ENCODE assay signal across 8 mouse cellular contexts in the genomic region with DNA sequence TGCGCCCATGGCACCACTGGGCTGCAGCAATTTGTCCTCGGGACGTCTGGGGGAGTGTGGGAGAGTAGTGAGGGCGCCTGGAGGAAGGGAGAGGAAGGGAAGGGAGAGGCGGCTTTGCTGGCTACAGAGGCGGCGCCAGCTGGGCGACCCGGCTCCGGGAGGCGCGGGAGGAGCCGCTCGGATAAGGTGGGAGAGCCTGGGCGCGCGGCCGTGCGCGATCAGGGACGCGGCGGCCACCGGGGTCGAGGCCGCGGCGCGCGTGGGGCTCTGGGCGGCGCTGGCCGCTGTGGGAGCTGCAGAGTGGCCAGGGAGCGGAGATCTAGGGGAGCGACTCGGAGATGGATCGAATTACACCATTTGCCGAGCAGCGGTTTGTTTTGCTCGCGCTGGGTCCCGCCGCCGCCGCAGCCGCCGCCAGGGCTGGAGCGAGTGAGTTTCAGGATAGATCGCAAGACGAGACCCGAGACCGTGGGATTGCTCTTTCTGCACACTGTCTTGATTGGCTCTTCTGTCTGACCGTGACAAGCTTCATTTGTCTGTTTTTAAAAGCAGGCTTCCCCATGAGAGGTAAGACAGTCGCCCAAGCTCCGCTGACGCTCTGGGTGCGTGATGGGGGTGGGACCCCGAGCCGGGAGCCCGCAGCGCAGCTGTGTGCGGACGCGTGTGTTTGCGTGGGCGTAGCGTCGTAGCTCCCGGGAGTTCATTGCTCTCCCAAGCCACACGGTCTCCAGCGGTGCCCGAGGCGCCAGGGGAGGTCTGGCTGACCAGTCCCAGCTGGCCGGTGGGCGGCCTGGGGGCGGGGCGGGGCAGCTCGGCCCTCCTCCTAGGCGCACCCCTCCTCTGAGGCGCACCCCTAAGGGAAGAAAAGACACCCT.
DNase-seq lines count a peak whose midpoint lies in the region; ATAC-seq and TF ChIP-seq lines count a peak whose summit lies in the region.

No protein-coding gene starts in this region.

- peak overlapping the region; percentile 98 for H3K27ac ChIP-seq in gastrocnemius, adult 2 months
- peak overlapping the region; percentile 95 for H3K27ac ChIP-seq in hindbrain, embryonic 15.5 days (replicated peaks)

- no peaks in the 10 kb centered on the region for H3K9me3 ChIP-seq in hindbrain, embryonic 15.5 days

- H3K36me3 ChIP-seq in hindbrain, embryonic 15.5 days: no peaks in the 10 kb centered on the region

- peak; percentile 43 to 71 for DNase-seq in cerebellum, postnatal 4 days (ENCODE audit: low spot score in 2 of 2)
- DNase-seq in gastrocnemius, adult 2 months: peak; percentile 94
- DNase-seq in left cerebral cortex, adult 11 months (ENCODE audit: low spot score): peak; percentile 66
- peak; percentile 91 for DNase-seq in lung, postnatal 14 days
- peak; percentile 80 for DNase-seq in retina, postnatal 1 day
- DNase-seq in urinary bladder, postnatal 25 days (ENCODE audit: low spot score): peak; percentile 72

- intact Hi-C loops in gastrocnemius, adult 2 months (cut with DNase I): loop anchor here (5.0 kb wide), 5 partner anchors 47 to 508 kb away; no protein-coding TSS in a partner anchor

- TF ChIP-seq CTCF in gastrocnemius, adult 2 months (IDR thresholded peaks at IDR 0.05): peak; percentile 41

- peak overlapping the region; percentile 83 for H3K4me2 ChIP-seq in hindbrain, embryonic 15.5 days

- H3K9ac ChIP-seq in hindbrain, embryonic 15.5 days: peak overlapping the region; percentile 90

- peaks cover 52% of the 10 kb centered on the region for H3K4me1 ChIP-seq in hindbrain, embryonic 15.5 days (replicated peaks)

- H3K4me3 ChIP-seq in gastrocnemius, adult 2 months: peak overlapping the region; percentile 96
- H3K4me3 ChIP-seq in hindbrain, embryonic 15.5 days: peak overlapping the region; percentile 68

- no peaks in the 10 kb centered on the region for H3K27me3 ChIP-seq in hindbrain, embryonic 15.5 days

- under 1% methylated on average over 74 of the region's 80 CpGs for WGBS in hindbrain, embryonic 15.5 days

- ATAC-seq in activated CD4-positive, CD25-positive, alpha-beta regulatory T cell, adult 4 months: peak; percentile 49
- peak; percentile 84 for ATAC-seq in hindbrain, embryonic 15.5 days (ENCODE audit: low FRiP score, low read depth)

Comparison
In these comparisons a context has a peak if more than half of its experiments do, and no peak if none do; other contexts are left out.
1. Peak in every context shown above with its lines: DNase-seq, ATAC-seq, H3K4me3 ChIP-seq and H3K27ac ChIP-seq.